Mouse (Mus musculus): ENCODE data around the gene Tbkbp1.
A peak's percentile ranks its signal among the peaks of the same experiment; 100 is the strongest.

DNA sequence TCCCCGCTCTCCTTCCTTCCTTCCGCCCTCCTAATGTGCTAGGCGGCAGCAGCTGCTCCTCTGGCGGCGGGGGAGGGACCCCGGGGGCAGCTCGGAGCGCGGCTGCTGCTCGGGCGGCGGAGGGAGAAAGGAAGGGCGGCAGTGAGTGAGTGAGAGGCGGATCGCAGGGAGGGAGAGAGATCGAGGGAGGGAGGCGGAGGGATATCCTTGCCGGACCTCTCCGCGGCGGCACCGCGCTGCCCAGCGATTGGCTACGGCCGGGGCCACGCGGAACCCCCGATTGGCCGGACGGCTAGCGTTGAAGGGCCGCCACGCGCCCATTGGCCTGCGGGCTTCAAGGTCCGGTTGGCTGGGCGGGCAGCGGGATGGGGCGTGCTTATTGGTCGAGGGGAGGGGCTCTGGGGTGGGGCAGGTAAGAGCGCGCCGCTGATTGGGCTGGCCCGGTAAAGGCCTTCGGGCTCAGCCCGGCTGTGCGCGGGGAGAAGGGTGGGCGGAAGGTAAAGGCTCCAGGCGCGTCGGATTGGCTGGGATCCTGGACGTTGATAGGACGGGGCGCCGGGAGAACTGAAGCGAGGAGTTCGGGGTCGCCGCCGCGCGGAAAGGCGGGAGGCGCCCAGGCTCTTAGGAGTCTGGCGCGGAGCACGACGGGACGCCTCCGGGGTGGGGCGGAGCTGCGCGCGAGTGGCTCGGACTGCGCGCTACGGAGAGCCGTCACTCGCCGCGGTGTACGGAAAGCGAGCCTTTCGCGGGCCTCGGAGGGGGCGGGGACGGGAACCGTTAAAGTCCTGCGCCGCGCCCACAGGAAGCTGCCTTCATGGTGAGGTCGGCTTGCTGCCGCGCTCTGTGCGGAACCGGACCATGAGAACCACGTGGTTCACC is 36.7 kb upstream of the Tbkbp1 start, which contains the start of gene Kpnb1:
- no peak for TF ChIP-seq ZNF384 (IDR thresholded peaks at IDR 0.05; ENCODE audit: low read depth, low read length)
- peak; percentile 97 for TF ChIP-seq TCF12 (IDR thresholded peaks at IDR 0.05; ENCODE audit: low read depth, low read length)
- no peak for TF ChIP-seq EP300 (IDR thresholded peaks at IDR 0.05; ENCODE audit: low read length)
- TF ChIP-seq POLR2A (IDR thresholded peaks at IDR 0.05; ENCODE audit: low read depth, low read length): peak; percentile 98
- peak; percentile 78 for TF ChIP-seq HCFC1 (IDR thresholded peaks at IDR 0.05; ENCODE audit: low read depth, low read length)
- TF ChIP-seq CTCF (conservative IDR thresholded peaks at IDR 0.05 in 1 of 2, IDR thresholded peaks at IDR 0.05 in 1 of 2; ENCODE audit: low read depth in 2 of 2, low read length in 2 of 2): no peak
- TF ChIP-seq ELF1 (IDR thresholded peaks at IDR 0.05; ENCODE audit: low read depth, low read length): peak; percentile 91
- no peak; the same call in 1 of the 2 replicates for TF ChIP-seq GABPA (IDR thresholded peaks at IDR 0.05; ENCODE audit: insufficient replicate concordance, low read depth, low read length)
- peak; percentile 87 for TF ChIP-seq TBP (conservative IDR thresholded peaks at IDR 0.05; ENCODE audit: low read depth, low read length)

All from CH12.LX (cell line).